Mouse (Mus musculus): ENCODE measurements around the gene E2f2.

Gene E2f2

GRCm38 (mm10) chr4:136244208-136244607 is 72.0 kb downstream of the E2f2 start:
- no peak for DNase-seq (ENCODE audit: low read depth)
